Mouse (Mus musculus): ENCODE data around the gene Fam25c. TPM values are rescaled to one million over a fixed set of nuclear protein-coding genes. Genes with fewer than 3 reads are reported as not detected.

The Fam25c gene
- total and polyA plus RNA-seq, 3 experiments, result not detected

GRCm38 (mm10) chr14:34400021-34400420 lies 44.8 kb upstream of the Fam25c start (continued):
- TF ChIP-seq USF2 (IDR thresholded peaks at IDR 0.05; ENCODE audit: borderline replicate concordance in 1 of 2, insufficient read depth in 1 of 2, low read depth in 1 of 2, low read length in 2 of 2), result no peak
- TF ChIP-seq KAT2A (conservative IDR thresholded peaks at IDR 0.05; ENCODE audit: low read depth, low read length), result no peak
- no peak for TF ChIP-seq USF1 (IDR thresholded peaks at IDR 0.05; ENCODE audit: low read depth, low read length)

- no peaks in the 10 kb centered on the region for H3K27me3 ChIP-seq (ENCODE audit: control insufficient read depth in 1 of 2, insufficient read depth in 2 of 2, low read length in 2 of 2)
- no peaks in the 10 kb centered on the region for H3K9me3 ChIP-seq (replicated peaks; ENCODE audit: insufficient read depth, low read length)
- no peak overlapping the region for H3K27ac ChIP-seq (ENCODE audit: control insufficient read depth, low read depth, low read length)
- H3K36me3 ChIP-seq (ENCODE audit: control insufficient read depth in 1 of 2, insufficient read depth in 2 of 2, low read length in 2 of 2), result no peaks in the 10 kb centered on the region
- no peak for DNase-seq (ENCODE audit: low read depth, low spot score)
- no peaks in the 10 kb centered on the region for H3K79me2 ChIP-seq (ENCODE audit: control insufficient read depth, insufficient read depth, low read length, poor library complexity)
- H3K4me1 ChIP-seq (ENCODE audit: control insufficient read depth in 1 of 2, insufficient read depth in 2 of 2, low read length in 2 of 2), result no peaks in the 10 kb centered on the region
- H3K4me3 ChIP-seq (ENCODE audit: control insufficient read depth in 1 of 2, insufficient read depth in 1 of 2, low read depth in 2 of 2, low read length in 2 of 2), result no peak overlapping the region
- TF ChIP-seq MAX (IDR thresholded peaks at IDR 0.05; ENCODE audit: low read length) (no peak), NELFE (IDR thresholded peaks at IDR 0.05; ENCODE audit: low read depth, low read length) (no peak), ZKSCAN1 (IDR thresholded peaks at IDR 0.05; ENCODE audit: low read depth, low read length) (no peak), TBP (IDR thresholded peaks at IDR 0.05; ENCODE audit: low read depth, low read length) (no peak), GATA1 (IDR thresholded peaks at IDR 0.05; ENCODE audit: low read depth, low read length) (no peak), UBTF (IDR thresholded peaks at IDR 0.05; ENCODE audit: borderline replicate concordance, insufficient read depth, low read depth, low read length) (no peak), EP300 (IDR thresholded peaks at IDR 0.05; ENCODE audit: low read depth in 1 of 2, low read length in 2 of 2) (no peak)
- H3K9ac ChIP-seq (ENCODE audit: control insufficient read depth, low read depth, low read length, poor library complexity, severe bottlenecking), result no peak overlapping the region
Observed at GRCm38 (mm10) chr14:34399301-34399700, 44.1 kb upstream of the Fam25c start.

GRCm38 (mm10) chr14:34398901-34399300 lies 43.7 kb upstream of the Fam25c start:
- TF ChIP-seq MAFK (IDR thresholded peaks at IDR 0.05; ENCODE audit: borderline replicate concordance, low read depth, low read length), result no peak
- TF ChIP-seq USF2 (IDR thresholded peaks at IDR 0.05; ENCODE audit: borderline replicate concordance in 1 of 2, insufficient read depth in 1 of 2, low read depth in 1 of 2, low read length in 2 of 2), result no peak
- no peak for TF ChIP-seq SMC3 (IDR thresholded peaks at IDR 0.05; ENCODE audit: low read depth, low read length)
- TF ChIP-seq RAD21 (IDR thresholded peaks at IDR 0.05; ENCODE audit: low read depth, low read length), result no peak
- no peak for TF ChIP-seq E2F4 (IDR thresholded peaks at IDR 0.05; ENCODE audit: borderline replicate concordance, low read depth, low read length)
- TF ChIP-seq CHD1 (IDR thresholded peaks at IDR 0.05; ENCODE audit: low read depth, low read length), result no peak
- no peak for TF ChIP-seq ZKSCAN1 (IDR thresholded peaks at IDR 0.05; ENCODE audit: low read depth, low read length)
- TF ChIP-seq GABPA (IDR thresholded peaks at IDR 0.05; ENCODE audit: low read depth, low read length), result no peak
- TF ChIP-seq JUND (IDR thresholded peaks at IDR 0.05; ENCODE audit: low read depth, low read length), result no peak
- TF ChIP-seq TBP (IDR thresholded peaks at IDR 0.05; ENCODE audit: low read depth, low read length), result no peak
- TF ChIP-seq ZNF384 (IDR thresholded peaks at IDR 0.05; ENCODE audit: low read depth, low read length), result no peak
- no peak for TF ChIP-seq POLR2AphosphoS5 (IDR thresholded peaks at IDR 0.05; ENCODE audit: borderline replicate concordance, low read depth, low read length)
- no peak for TF ChIP-seq MYB (IDR thresholded peaks at IDR 0.05; ENCODE audit: low read depth, low read length)
- TF ChIP-seq ZMIZ1 (IDR thresholded peaks at IDR 0.05; ENCODE audit: low read depth, low read length), result no peak
- TF ChIP-seq MYC (IDR thresholded peaks at IDR 0.05; ENCODE audit: low read depth, low read length), result no peak
- no peaks in the 10 kb centered on the region for H3K4me1 ChIP-seq (ENCODE audit: control insufficient read depth in 1 of 2, insufficient read depth in 2 of 2, low read length in 2 of 2)
- H3K27me3 ChIP-seq (ENCODE audit: control insufficient read depth in 1 of 2, insufficient read depth in 2 of 2, low read length in 2 of 2), result no peaks in the 10 kb centered on the region
- H3K4me3 ChIP-seq (ENCODE audit: control insufficient read depth in 1 of 2, insufficient read depth in 1 of 2, low read depth in 2 of 2, low read length in 2 of 2), result no peak overlapping the region
- H3K27ac ChIP-seq (ENCODE audit: control insufficient read depth, low read depth, low read length), result no peak overlapping the region
- no peak overlapping the region for H3K9ac ChIP-seq (ENCODE audit: control insufficient read depth, low read depth, low read length, poor library complexity, severe bottlenecking)
- DNase-seq (ENCODE audit: low read depth, low spot score), result no peak
- H3K79me2 ChIP-seq (ENCODE audit: control insufficient read depth, insufficient read depth, low read length, poor library complexity), result no peaks in the 10 kb centered on the region
- H3K9me3 ChIP-seq (replicated peaks; ENCODE audit: insufficient read depth, low read length), result no peaks in the 10 kb centered on the region
- H3K36me3 ChIP-seq (ENCODE audit: control insufficient read depth in 1 of 2, insufficient read depth in 2 of 2, low read length in 2 of 2), result no peaks in the 10 kb centered on the region

Measured in MEL (cell line).